Mouse (Mus musculus) forebrain, embryonic 14.5 days (tissue): Measurements from ENCODE around the gene Calcr. TPM values are rescaled to one million over a fixed set of nuclear protein-coding genes. Genes with fewer than 3 reads are reported as not detected.

ENCODE experiments used
- ATAC-seq: fragments of 200-750 bp; cut with Nextera tagmentation; 2 replicates; pipeline ENCODE4 v1.8.0; 2017; ENCODE audit warnings: mild to moderate bottlenecking, moderate library complexity
- DNase-seq: peaks from one replicate; pipeline ENCODE4 v3.0.0-alpha.2; 2015; ENCODE audit warnings: low spot score
- H3K27ac ChIP-seq: fragments of 300-500 bp; sonication (generic); 2 replicates; pipeline ENCODE4 v1.5.1; 2014; ENCODE audit warnings: low read depth, mild to moderate bottlenecking, control low read depth, low read length, moderate library complexity
- H3K27me3 ChIP-seq: fragments of 300-500 bp; sonication (generic); replicated peaks from 2 replicates; pipeline ENCODE4 v1.6.1; 2014; ENCODE audit warnings: low read length, control low read depth, mixed read lengths; ENCODE audit not compliant: control insufficient read depth, insufficient read depth
- H3K36me3 ChIP-seq: fragments of 300-500 bp; sonication (generic); 2 replicates; pipeline ENCODE4 v1.6.1; 2014; ENCODE audit warnings: low read length, control low read depth; ENCODE audit not compliant: control insufficient read depth, insufficient read depth
- H3K4me1 ChIP-seq: fragments of 300-500 bp; sonication (generic); 2 replicates; pipeline ENCODE4 v1.6.1; 2014; ENCODE audit warnings: antibody characterized with exemption, low read length, control low read depth; ENCODE audit not compliant: control insufficient read depth, insufficient read depth
- H3K4me2 ChIP-seq: fragments of 300-500 bp; sonication (generic); 2 replicates; pipeline ENCODE4 v1.6.1; 2014; ENCODE audit warnings: mild to moderate bottlenecking, control low read depth, low read length
- H3K4me3 ChIP-seq: fragments of 300-500 bp; sonication (generic); 2 replicates; pipeline ENCODE4 v1.5.1; 2014; ENCODE audit warnings: low read depth, low read length, control low read depth
- H3K9ac ChIP-seq: fragments of 300-500 bp; sonication (generic); 2 replicates; pipeline ENCODE4 v1.6.1; 2014; ENCODE audit warnings: mild to moderate bottlenecking, low read length, control low read depth, moderate library complexity
- H3K9me3 ChIP-seq: fragments of 300-500 bp; sonication (generic); replicated peaks from 2 replicates; pipeline ENCODE4 v1.6.1; 2016; ENCODE audit warnings: low read length, control low read depth, mixed read lengths; ENCODE audit not compliant: control insufficient read depth
- WGBS: fragments of 180-500 bp; shearing (Covaris S2); extraction: QIAGEN DNeasy Blood & Tissue Kit; methylation state at CpG from one replicate; pipeline ENCODE4 v1.1.7; 2014; 5-methylcytosine and 5-hydroxymethylcytosine counted together
- polyA plus RNA-seq: library from polyadenylated mRNA; unstranded; fragments of >200 nt; fragmentation: Nextera tagmentation; extraction: Ambion mirVana; gene quantifications from 2 replicates; pipeline ENCODE4 v1.2.1, GENCODE M21; 2014

The Calcr gene
- polyA plus RNA-seq: 3.9 and 4.2 TPM in 2 replicates

DNA sequence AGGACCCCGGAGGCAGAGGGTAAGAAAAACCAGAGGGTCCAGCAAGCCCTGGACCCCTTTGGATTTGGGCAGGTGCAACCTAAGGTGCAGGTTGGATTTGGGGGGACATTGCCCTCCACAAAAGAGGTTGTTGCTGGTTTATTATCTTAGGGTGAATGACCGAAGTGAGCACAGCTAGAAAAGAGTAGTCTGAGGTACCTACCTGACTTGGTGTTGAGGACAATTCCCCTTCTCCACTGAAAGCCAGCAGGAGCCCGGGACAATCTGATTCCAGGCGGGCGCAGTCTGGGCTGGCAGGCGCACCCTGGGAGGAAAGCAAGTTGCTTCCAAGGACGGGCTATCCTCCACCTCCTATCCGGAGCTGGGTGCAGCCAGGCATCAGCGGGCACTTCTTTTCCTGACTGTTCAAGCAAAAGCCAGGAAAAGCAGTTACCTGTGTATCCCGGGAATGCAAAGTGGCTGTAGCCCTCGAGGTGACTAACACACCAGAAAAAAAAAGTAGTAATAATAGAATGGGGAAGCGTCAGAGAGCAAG lies at the start of gene Calcr:
Gene Calcr, minus strand, starts transcription at position 485 of the 535 bp plus-strand sequence.
- ATAC-seq (no peak), DNase-seq (no peak)
- H3K4me1 ChIP-seq: no peaks in the 10 kb centered on the region
- no peaks in the 10 kb centered on the region for H3K9me3 ChIP-seq
- H3K4me2 ChIP-seq: peak within 1 kb of the TSS; percentile 89
- H3K27me3 ChIP-seq: peaks cover 34% of the 10 kb centered on the region
- H3K36me3 ChIP-seq: no peaks in the 10 kb centered on the region
- H3K27ac ChIP-seq: no peak within 1 kb of the TSS
- 2% methylated on average over 12 of the region's 12 CpGs for WGBS
- H3K9ac ChIP-seq: peak within 1 kb of the TSS; percentile 45; the same call in 1 of the 2 replicates
- H3K4me3 ChIP-seq: peak within 1 kb of the TSS; percentile 47

DNA sequence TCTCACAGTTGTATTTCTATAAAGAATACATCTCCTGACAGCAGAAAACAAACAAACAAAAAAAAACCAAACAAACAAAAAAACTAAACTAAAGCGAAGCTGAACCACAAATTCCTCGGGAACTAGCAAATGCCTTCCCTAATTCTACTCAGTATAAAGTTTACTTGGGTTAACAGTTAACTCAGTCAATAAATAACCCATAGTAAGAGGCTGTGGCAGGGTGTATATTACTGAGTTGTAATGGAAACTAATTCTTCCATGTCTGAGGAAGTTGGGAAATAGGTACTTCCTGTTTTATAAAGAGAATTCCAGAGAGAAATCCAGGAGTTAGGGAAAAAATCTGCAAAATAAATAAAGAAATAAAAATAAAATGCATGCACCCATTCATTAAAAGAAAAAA lies 3.0 kb upstream of the Calcr start:
- DNase-seq: no peak
- no peaks in the 10 kb centered on the region for H3K9me3 ChIP-seq
- peaks cover 34% of the 10 kb centered on the region for H3K27me3 ChIP-seq
- H3K27ac ChIP-seq: no peak overlapping the region
- H3K4me3 ChIP-seq: no peak overlapping the region
- no peaks in the 10 kb centered on the region for H3K4me1 ChIP-seq
- no peak overlapping the region for H3K9ac ChIP-seq
- no peaks in the 10 kb centered on the region for H3K36me3 ChIP-seq
- ATAC-seq: no peak
- H3K4me2 ChIP-seq: no peak overlapping the region
- WGBS: 88% methylated on average over 2 of the region's 2 CpGs

DNA sequence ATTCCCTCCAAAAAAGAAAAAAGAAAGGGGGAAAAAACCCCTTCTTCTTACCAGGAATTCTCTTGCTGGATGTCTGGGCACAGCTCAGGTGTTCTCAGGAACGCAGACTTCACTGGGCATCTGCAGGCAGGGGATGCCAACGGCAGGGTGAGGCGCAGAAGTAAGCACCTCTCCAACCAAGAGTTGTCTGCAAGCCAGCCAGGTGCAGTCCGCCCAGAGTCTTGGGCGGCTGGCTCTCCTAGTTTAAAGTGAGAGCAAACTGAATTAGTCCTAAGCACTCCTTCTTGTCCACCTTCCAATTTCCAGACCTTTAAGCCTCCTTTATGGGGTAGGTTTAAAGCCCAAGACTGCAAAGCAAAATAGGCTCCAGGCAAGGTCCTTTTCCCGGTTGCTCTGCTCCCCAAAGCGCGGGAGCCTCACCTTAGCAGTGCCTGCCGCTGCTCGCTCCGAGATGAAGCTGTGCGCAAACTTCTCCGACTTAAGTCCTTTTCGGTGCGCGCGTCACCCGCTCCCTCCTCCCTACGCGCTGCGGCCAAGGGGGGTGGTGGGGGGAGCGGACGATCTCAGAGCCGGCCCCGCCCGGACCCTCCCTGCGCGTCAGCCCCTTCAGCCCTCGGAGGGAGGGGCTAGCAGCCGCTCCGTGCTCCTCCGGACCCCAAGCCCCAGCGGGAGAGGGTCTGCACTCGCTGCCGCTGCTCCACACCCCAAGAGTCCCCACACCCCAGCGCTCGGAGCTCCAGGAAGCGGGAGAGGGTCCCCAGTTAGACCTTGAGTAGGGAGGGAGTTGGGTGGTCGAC lies 1.1 kb downstream of the Calcr start:
- no peaks in the 10 kb centered on the region for H3K4me1 ChIP-seq
- H3K4me3 ChIP-seq: peak overlapping the region; percentile 47
- H3K4me2 ChIP-seq: peak overlapping the region; percentile 89
- ATAC-seq (peak; percentile 48), DNase-seq (peak; percentile 44)
- WGBS: under 1% methylated on average over 39 of the region's 39 CpGs
- H3K27me3 ChIP-seq: peaks cover 34% of the 10 kb centered on the region
- no peak overlapping the region for H3K27ac ChIP-seq
- H3K9me3 ChIP-seq: no peaks in the 10 kb centered on the region
- H3K9ac ChIP-seq: peak overlapping the region; percentile 45; the same call in 1 of the 2 replicates
- no peaks in the 10 kb centered on the region for H3K36me3 ChIP-seq

DNA sequence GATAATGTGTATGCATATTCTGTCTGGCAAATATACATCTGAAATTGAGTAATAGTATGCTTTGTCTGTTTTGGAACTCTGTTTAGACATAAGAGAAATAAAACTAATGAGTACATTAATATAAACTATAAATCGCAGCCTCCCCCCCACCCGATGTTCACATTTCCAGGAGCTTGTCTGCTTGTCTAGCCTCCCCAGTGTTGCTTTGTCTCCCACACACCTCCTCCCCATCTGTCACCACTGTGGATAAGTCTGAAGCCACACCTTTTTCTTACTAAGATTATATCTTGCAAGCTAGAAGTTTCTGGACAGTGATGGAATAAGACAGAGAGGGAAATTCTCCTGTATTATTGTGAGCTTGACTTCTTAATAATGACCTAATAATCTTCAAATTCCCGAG lies 12.9 kb downstream of the Calcr start:
- Histone ChIP-seq H3K4me2 (no peak overlapping the region), H3K4me3 (no peak overlapping the region), H3K9me3 (no peaks in the 10 kb centered on the region), H3K27ac (no peak overlapping the region), H3K4me1 (no peaks in the 10 kb centered on the region), H3K36me3 (no peaks in the 10 kb centered on the region), H3K27me3 (no peaks in the 10 kb centered on the region), H3K9ac (no peak overlapping the region)
- no peak for ATAC-seq
- no peak for DNase-seq
- 80% methylated on average over 3 of the region's 3 CpGs for WGBS

GRCm38 (mm10) chr6:3749624-3750023 lies 14.9 kb downstream of the Calcr start:
- no peak overlapping the region for H3K4me2 ChIP-seq
- H3K9ac ChIP-seq: no peak overlapping the region
- no peak overlapping the region for H3K27ac ChIP-seq
- H3K4me1 ChIP-seq: no peaks in the 10 kb centered on the region
- ATAC-seq (no peak), DNase-seq (no peak)
- WGBS: 81% methylated on average over 5 of the region's 5 CpGs
- H3K27me3 ChIP-seq: no peaks in the 10 kb centered on the region
- H3K4me3 ChIP-seq: no peak overlapping the region
- H3K36me3 ChIP-seq: no peaks in the 10 kb centered on the region
- no peaks in the 10 kb centered on the region for H3K9me3 ChIP-seq

DNA sequence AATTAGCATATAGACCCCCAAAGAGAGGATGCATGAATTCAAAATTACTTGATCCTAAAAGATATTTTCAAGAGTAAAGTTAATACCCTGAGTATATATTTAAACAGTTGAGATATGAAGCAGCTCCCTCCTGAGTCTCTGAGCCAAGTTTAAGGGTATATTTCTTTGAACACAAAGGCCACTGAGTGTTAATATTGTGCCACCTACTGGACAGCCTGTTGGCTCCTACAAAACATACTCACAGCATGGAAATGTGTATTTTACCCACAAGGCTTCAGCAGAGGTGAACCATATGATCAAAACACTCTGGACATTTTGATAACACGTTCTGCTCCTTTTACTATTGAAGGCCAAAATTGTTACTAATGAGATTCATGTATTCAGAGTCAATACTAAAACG lies 19.0 kb downstream of the Calcr start:
- ATAC-seq (no peak), DNase-seq (peak; percentile 48)
- no peaks in the 10 kb centered on the region for H3K27me3 ChIP-seq
- no peaks in the 10 kb centered on the region for H3K36me3 ChIP-seq
- no peak overlapping the region for H3K27ac ChIP-seq
- H3K9ac ChIP-seq: no peak overlapping the region
- no peaks in the 10 kb centered on the region for H3K9me3 ChIP-seq
- no peaks in the 10 kb centered on the region for H3K4me1 ChIP-seq
- H3K4me2 ChIP-seq: no peak overlapping the region
- 39% methylated on average over 2 of the region's 2 CpGs for WGBS
- no peak overlapping the region for H3K4me3 ChIP-seq

DNA sequence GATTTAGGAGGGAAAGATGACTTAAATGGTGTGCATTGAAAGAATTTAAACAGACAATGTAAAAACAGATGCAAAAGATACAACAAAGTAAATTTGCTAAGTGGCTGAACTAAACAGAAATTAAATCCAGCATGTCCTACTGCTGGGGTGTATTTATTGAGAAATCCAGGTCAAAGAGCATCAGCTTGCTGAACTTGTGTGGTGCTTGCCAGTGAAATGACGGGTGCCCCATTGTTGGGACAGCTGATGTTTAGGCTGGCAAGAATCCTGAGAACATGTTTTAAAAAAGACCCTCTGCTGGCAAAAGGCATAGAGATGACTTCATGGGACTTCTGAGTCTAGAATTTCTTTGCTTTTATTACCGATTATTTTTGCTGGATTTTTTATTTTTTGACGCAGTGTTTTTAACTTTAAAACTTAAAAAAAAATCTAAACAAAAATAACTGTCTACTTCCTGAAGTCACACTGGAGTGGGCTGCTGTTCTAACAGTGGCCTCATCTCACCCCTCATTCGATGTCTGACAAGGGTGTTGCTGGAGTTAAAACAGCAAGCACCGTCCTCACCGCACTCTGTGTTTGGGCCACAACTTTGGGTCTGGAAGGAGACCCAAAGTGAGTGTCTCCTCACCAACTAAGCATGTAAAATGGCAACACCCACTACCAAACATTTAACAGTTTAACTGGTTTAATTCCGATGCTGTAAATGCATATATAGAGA lies 22.4 kb downstream of the Calcr start:
- DNase-seq: no peak
- Histone ChIP-seq H3K27ac (no peak overlapping the region), H3K4me1 (no peaks in the 10 kb centered on the region), H3K36me3 (no peaks in the 10 kb centered on the region), H3K9ac (no peak overlapping the region), H3K9me3 (no peaks in the 10 kb centered on the region), H3K4me2 (no peak overlapping the region), H3K27me3 (no peaks in the 10 kb centered on the region), H3K4me3 (no peak overlapping the region)
- no peak for ATAC-seq
- 82% methylated on average over 7 of the region's 7 CpGs for WGBS

DNA sequence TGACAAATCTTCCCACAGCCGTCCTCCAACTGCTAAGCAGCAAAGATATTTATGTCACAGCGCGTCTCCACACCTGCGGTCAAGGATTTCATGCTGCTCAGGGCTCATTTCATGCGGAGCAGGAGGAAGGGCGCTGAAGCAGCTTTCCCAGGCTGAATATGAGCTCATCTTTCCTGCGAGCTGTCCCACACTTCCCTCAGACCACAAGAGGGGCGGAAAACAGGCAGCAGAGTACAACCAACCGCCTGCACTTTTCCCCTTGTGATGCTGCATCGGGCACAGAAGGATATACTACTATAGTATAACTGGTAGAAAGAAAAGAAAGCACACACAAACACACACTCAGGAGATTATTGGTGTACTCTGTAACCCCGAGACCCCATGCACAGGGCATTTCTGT lies 23.2 kb downstream of the Calcr start:
- Histone ChIP-seq H3K4me3 (no peak overlapping the region), H3K36me3 (no peaks in the 10 kb centered on the region), H3K4me2 (no peak overlapping the region), H3K27ac (no peak overlapping the region), H3K4me1 (no peaks in the 10 kb centered on the region), H3K27me3 (no peaks in the 10 kb centered on the region), H3K9ac (no peak overlapping the region), H3K9me3 (no peaks in the 10 kb centered on the region)
- no peak for DNase-seq
- ATAC-seq: no peak
- WGBS: 65% methylated on average over 11 of the region's 11 CpGs
